7 mouse cellular contexts compared by ENCODE assay signal in genomic region chr13:30993819-30994218, GRCm38 (mm10).
DNase-seq lines count a peak whose midpoint lies in the region.

No protein-coding gene starts in this region.

- DNase-seq in 416B (ENCODE audit: low read depth) = peak; percentile 55
- DNase-seq in CD4-positive helper T cell, adult 2 months (ENCODE audit: low read depth, low spot score) = peak; percentile 57
- DNase-seq in cerebellum, adult 18-20 months = peak; percentile 40 to 42
- DNase-seq in forelimb bud, embryonic 11.5 days (ENCODE audit: low read depth, low spot score) = peak; percentile 82
- DNase-seq in kidney, postnatal 4 days = peak; percentile 57 to 58
- peak; percentile 74 for DNase-seq in lung, postnatal 14 days
- DNase-seq in right cerebral cortex, adult 18-20 months = peak; percentile 62

Comparison
In these comparisons a context has a peak if more than half of its experiments do, and no peak if none do; other contexts are left out.
1. Peak in every context shown above with its lines: DNase-seq.